Mouse (Mus musculus) cerebellum, adult 2 months (tissue): Measurements from ENCODE around the gene Hic1. TPM values are rescaled to one million over a fixed set of nuclear protein-coding genes. Genes with fewer than 3 reads are reported as not detected.
A peak's percentile ranks its signal among the peaks of the same experiment; 100 is the strongest.

Source experiments
- DNase-seq, 2 experiments: peaks; one replicate each; pipeline ENCODE4 v3.0.0; 2021
- H3K27ac ChIP-seq: fragments of 200-500 bp; 2 replicates; pipeline ENCODE4 v1.5.1; 2012; ENCODE audit warnings: low read length, control low read depth, inconsistent platforms; ENCODE audit not compliant: insufficient read depth
- H3K27me3 ChIP-seq: fragments of 200-500 bp; 2 replicates; pipeline ENCODE4 v1.6.1; 2012; ENCODE audit warnings: inconsistent platforms, mild to moderate bottlenecking, low read length, moderate library complexity; ENCODE audit not compliant: control insufficient read depth, insufficient read depth
- H3K4me1 ChIP-seq: fragments of 200-500 bp; 2 replicates; pipeline ENCODE4 v1.6.1; 2011; ENCODE audit warnings: low read length; ENCODE audit not compliant: control insufficient read depth, insufficient read depth
- H3K4me3 ChIP-seq: fragments of 200-500 bp; replicated peaks from 2 replicates; pipeline ENCODE3; 2011; ENCODE audit warnings: mild to moderate bottlenecking, low read depth, low read length, control low read depth; ENCODE audit not compliant: insufficient read depth
- CTCF ChIP-seq: fragments of 200-500 bp; IDR thresholded peaks from 2 replicates; pipeline ENCODE4 v1.5.1; 2011; ENCODE audit warnings: low read depth, mild to moderate bottlenecking, control low read depth, low read length, moderate library complexity, borderline replicate concordance; ENCODE audit not compliant: insufficient read depth
- POLR2A ChIP-seq: fragments of 200-500 bp; IDR thresholded peaks from 2 replicates; pipeline ENCODE4 v1.6.1; 2011; ENCODE audit warnings: low read length, control low read depth, borderline replicate concordance; ENCODE audit not compliant: insufficient read depth
- WGBS: fragments of 180-500 bp; shearing (Covaris S2); methylation state at CpG from one replicate; pipeline ENCODE4 v1.1.7; 2018; 5-methylcytosine and 5-hydroxymethylcytosine counted together
- polyA plus RNA-seq: library from polyadenylated mRNA; depleted of rRNA; stranded (reverse); fragments of >200 nt; gene quantifications from 2 replicates; pipeline ENCODE4 v1.2.3, GENCODE M21; 2012

Gene Hic1
- polyA plus RNA-seq, 1 experiment: 3.0 TPM

DNA sequence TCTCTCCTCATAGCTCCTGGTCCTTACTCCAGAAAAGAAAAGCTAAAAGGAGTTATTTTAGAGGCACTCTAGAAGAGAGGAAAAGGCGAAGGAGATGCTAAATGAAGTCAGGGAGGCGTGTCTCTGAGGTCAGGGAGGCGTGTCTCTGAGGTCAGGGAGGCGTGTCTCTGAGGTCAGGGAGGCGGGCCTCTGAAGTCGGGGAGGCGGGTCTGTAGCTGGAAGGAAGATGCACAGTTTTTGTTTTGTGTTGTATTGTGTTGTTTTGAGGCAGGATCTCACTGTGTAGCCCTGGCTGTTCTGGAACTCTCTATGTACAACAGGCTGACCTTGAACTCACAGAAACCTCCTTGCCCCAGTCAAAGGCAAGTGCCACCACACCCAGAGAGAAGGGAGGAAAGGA, 28.6 kb upstream of the Hic1 start:
- 62% methylated on average over 7 of the region's 7 CpGs for WGBS
- no peak overlapping the region for H3K4me3 ChIP-seq
- TF ChIP-seq CTCF: no peak
- TF ChIP-seq POLR2A: no peak
- no peaks in the 10 kb centered on the region for H3K27me3 ChIP-seq
- H3K4me1 ChIP-seq: peaks cover 57% of the 10 kb centered on the region
- peak overlapping the region; percentile 91 for H3K27ac ChIP-seq
- DNase-seq: no peak

DNA sequence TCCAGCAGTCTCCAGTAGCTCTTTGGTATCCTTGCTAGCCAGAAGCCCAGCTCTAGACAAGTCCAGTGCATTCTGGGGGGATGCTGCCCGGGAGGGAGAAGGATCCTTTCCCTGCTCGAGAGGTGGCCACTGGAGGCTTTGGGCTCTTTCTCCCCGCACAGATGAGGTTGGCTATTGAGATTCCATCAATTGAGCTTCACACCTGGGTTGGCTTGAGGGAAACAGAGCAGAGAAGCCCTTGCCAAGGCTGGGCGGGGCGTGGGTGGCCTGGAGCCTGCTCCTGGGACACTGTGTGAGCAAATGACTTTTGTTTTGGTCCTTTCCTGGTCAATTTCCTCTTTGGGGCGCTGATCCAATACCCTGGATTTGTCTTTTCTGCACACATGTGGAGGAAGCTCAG, 26.8 kb upstream of the Hic1 start:
- TF ChIP-seq CTCF (no peak), POLR2A (no peak)
- Histone ChIP-seq H3K4me3 (peak overlapping the region; percentile 64), H3K4me1 (peaks cover 41% of the 10 kb centered on the region), H3K27me3 (no peaks in the 10 kb centered on the region), H3K27ac (peak overlapping the region; percentile 54)
- 23% methylated on average over 6 of the region's 6 CpGs for WGBS
- DNase-seq: peak; percentile 60

DNA sequence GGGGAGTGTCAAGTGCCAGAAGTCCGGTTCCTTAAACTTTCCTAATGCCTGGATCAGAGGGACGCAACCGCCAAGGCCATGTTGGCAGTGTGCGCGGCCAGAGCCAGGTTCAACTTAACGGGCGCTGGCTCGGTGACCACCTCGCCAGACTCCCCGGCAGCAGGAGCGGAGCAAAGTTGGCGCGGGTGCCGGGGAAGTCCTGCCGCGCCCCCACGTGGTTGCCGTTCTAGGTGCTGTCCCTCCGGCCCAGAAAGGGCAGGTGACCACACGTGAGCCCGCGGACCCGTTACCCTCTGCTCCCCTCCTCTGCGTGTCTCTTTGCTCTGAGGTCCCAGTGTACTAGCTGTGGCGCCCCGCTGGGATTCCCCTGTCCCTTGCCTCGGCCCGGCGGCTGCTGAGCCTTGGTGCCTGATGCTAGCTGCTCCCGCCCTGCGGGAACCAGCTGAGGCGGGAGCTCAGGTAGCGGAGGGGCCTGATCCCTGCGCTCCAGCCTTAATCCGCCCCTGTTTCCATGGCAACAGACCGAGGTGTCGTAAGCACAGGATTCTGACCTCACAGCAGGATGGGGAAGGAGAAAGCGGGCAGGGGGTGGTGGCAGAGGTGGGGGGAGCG, 25.6 kb upstream of the Hic1 start:
- no peaks in the 10 kb centered on the region for H3K27me3 ChIP-seq
- under 1% methylated on average over 39 of the region's 39 CpGs for WGBS
- peaks cover 29% of the 10 kb centered on the region for H3K4me1 ChIP-seq
- H3K27ac ChIP-seq: peak overlapping the region; percentile 95
- DNase-seq: peak; percentile 84
- H3K4me3 ChIP-seq: peak overlapping the region; percentile 64
- TF ChIP-seq CTCF (no peak), POLR2A (no peak)

DNA sequence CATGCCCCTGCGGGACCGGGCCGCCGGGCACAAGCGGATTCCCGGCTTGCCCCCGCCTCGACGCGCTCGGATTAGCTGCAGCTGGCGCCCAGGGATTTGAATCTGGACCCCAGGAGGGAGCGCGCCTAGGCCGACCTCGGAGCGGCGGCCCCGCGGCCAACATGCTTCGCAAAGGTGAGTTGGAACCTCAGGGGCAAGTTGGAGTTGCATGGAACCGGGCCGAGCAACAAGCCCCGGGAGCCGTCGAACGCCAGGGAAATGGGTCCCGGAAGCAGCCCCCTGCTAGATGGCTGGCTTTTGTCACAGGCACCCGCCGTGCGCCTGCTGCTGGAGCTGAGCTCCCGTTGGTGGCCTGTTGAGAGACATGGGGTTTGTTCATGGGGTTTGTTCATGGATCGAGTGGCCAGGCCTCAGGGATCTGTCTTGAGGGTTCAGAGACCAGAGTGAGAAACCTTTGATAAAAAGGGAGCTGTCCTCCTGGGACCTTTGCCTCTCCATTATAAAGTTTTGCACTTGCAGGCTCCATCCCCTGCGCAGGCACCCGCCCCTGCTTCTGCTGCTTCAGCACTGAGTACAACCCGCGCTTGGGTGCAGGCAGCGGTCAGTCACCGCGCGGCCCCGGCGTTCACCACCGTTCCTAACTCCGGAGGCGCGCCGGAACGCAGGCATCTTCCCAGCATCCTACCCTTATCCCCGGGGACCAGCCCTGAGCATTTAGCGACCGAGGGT, 25.0 kb upstream of the Hic1 start:
- Histone ChIP-seq H3K27ac (peak overlapping the region; percentile 95), H3K4me1 (peaks cover 23% of the 10 kb centered on the region)
- WGBS: under 1% methylated on average over 52 of the region's 52 CpGs

DNA sequence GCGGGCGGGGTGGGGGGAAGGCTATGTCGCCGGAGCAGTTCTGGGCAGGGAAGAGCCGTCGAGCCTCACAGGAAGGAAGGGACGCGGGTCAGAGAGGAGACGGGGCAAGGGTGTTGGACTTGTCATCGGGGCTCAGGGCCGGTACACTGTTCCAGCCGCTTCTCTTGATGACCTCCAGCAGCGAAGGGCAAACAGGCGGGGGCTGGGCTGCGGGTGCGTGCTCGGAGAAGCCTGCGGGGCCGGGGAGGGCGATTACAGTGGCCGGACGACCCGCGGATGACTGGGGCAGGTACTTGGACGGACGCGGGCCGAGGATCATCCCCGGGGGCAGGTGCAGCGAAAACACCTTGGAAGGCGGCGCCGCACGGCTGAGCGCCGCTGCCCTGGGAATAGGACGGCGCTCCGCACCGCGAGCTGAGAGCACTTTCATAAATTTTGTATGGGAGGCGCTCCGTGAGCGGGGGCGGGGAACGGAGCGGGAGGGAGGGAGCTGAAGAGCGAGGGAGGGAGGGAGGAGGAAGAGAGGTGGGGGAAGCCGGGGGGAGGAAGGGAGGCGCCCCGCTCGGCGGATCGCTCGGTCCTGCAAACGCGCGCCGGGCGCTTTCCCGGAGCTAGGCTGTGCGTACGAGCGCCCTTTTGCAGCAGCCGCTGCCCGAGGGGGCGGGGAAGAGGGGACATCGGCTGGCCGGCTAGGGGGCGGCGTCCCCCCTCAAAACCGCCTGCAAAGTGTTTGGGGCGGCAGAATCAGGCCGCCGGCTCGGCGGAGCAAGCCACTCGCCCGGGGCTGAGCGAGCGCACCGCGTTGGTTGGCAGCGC, 24.1 kb upstream of the Hic1 start, which contains the start of gene Rtn4rl1:
Rtn4rl1 (plus strand) TSS at position 528 of the 816 bp plus-strand sequence.
- under 1% methylated on average over 80 of the region's 84 CpGs for WGBS
- Histone ChIP-seq H3K27ac (peak within 1 kb of the TSS; percentile 95), H3K27me3 (no peaks in the 10 kb centered on the region)

More for the DNA sequence above, 25.0 kb upstream of the Hic1 start:
- Histone ChIP-seq H3K27me3 (no peaks in the 10 kb centered on the region), H3K4me3 (peak overlapping the region; percentile 64)
- DNase-seq: peak in 1 of 2 experiments; percentile 70
- TF ChIP-seq POLR2A: no peak
- TF ChIP-seq CTCF: no peak

DNA sequence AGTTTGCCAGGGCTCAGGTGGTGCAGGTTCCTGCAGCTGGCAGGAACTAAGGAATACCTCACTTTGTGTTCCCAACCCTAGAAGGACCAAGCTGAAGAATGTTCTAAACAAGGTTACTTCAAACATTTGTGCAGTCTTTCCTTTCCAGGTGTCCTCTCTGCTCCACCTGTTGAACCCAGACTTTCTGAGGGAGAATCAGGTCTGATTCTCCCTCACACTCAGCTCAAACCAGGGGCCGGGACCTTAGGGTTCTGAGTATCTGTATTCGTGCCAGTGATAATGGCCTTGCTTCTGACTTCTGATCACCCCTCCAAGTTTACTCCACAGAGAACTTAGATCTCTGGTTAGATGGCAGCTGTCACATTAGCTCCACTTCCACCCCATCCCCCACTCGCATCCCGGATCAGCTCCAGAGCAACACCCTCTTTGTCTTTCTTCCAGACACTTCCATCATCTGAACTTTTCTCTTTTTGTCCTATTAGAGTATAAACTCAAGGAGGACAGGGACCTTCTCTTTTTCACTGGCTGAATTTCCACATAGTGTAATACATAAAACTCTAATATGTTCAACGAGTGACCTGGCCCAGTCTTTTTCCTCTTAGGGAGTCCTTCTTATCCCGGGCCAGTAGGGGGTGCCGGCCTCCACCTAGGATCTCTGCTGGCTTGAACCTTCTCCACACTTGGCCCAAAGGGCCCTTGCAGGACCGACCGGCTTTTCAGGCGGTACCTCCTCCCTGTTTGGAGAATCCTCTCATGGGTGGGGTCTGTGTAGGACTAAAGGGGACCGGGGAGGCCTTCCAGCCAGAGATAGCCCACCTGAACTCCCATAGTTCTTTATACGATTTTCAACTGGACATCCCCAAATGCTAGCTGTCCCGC, 23.3 kb upstream of the Hic1 start:
- DNase-seq: peak; percentile 88 to 91
- peak overlapping the region; percentile 86; the same call in 1 of the 2 replicates for H3K27ac ChIP-seq
- peak overlapping the region; percentile 64 for H3K4me3 ChIP-seq
- H3K27me3 ChIP-seq: no peaks in the 10 kb centered on the region
- H3K4me1 ChIP-seq: peaks cover 10% of the 10 kb centered on the region
- 20% methylated on average over 13 of the region's 13 CpGs for WGBS
- 0 out of 2 replicates have a peak, but pooled peaks have one; percentile 12 for TF ChIP-seq POLR2A
- TF ChIP-seq CTCF: peak; percentile 84

More for the DNA sequence above, 24.1 kb upstream of the Hic1 start, which contains the start of gene Rtn4rl1:
- TF ChIP-seq POLR2A: peak; percentile 74
- TF ChIP-seq CTCF: no peak
- Histone ChIP-seq H3K4me1 (peaks cover 17% of the 10 kb centered on the region), H3K4me3 (peak within 1 kb of the TSS; percentile 64)
- DNase-seq: peak; percentile 85 to 88
